Mouse (Mus musculus): ENCODE results near the gene Ybey. TPM values are rescaled to one million over a fixed set of nuclear protein-coding genes. Genes with fewer than 3 reads are reported as not detected.

Ybey gene
- 3.8 and 4.6 TPM in 2 replicates for polyA plus RNA-seq (2012; rRNA removed)

DNA sequence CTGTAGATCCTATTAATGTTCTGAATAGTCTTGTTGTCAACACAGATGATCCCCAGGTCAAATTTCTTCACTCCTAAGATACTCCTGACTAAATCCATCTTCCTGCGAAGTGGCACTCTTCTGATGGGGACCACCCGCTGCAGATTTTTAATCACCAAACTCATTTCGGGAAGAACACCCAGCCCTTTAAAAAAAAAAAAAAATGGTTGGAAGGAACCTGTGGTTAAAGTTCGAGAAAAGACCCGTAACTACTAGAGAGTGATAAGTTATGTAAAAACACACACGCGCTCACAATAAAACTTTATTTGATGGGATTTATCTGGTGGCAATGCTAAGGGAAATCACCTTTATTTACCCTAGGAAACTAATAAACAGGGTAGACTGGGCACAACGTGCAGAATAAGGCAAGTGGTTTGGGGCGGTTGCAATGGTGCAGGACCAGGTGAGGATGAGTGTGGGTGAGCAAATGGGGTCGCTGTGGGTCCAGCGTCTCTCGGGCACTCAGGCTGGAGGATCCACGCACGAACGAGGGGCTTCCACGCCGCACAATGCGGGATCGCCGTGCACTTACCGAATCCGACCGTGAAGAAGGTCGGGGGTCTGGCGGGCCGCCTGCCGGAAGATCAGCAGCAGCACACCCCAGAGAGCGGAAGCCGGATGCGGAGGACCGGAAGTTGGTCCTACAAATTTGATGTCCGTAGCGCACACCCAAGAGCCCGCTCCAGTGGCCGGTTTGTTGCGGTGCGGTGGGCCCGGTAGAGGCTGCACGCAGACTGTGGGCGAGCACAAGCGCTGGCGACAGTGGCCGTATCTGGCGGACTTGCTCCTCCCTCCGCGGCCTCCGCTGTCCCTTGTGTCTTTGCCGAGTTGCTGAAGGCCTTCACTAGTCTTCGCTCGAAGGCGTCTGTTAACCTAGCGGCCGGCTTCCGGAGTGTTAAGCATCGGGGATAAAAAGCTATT lies at the start of gene Ybey, which contains the start of gene Mcm3ap:
Ybey (minus strand) TSS at position 912 of the 960 bp plus-strand sequence.
Mcm3ap (plus strand) TSS at position 725 of the 960 bp plus-strand sequence.

GRCm38 (mm10) chr10:76448851-76449250 lies 20.1 kb downstream of the Ybey start, which contains the start of gene 2610028H24Rik:
2610028H24Rik (plus strand) TSS chr10:76449081.

GRCm38 (mm10) chr10:76442178-76443088 lies 26.5 kb downstream of the Ybey start, which contains the start of gene Pcnt:
Pcnt (minus strand) TSS chr10:76442786.

DNA sequence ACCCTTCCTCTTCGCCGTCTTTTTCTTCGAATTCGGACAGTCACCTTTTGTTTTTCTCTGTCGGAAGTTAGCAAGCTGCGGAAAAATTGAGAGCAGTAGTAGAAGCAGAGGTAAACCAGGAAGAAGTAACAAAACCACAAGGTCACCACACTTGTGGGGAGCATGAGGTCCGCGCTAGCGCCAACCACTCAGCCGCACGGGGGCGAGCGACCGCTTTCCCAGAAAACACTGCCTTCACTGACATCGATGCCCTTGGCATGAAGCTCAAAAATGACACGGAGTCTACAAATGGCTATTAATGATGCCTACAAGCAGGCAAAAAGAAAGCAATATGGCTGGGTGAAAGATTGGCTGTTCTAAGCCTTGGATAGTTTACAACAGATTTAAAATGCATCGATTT lies 28.6 kb downstream of the Ybey start, which contains the start of gene AC141477.1:
AC141477.1 (minus strand) TSS at position 164 of the 400 bp plus-strand sequence.

Other genes starting within 250 kb of the Ybey start
- gene Prmt2, start 231.2 kb downstream of the Ybey start, polyA plus RNA-seq (2012; rRNA removed) = 79.5 and 102 TPM in 2 replicates
- 0.29 and 0.58 TPM in 2 replicates for gene S100b, start 215.3 kb downstream of the Ybey start, polyA plus RNA-seq (2012; rRNA removed)
- gene Dip2a, start 123.8 kb downstream of the Ybey start, polyA plus RNA-seq (2012; rRNA removed) = 22.3 and 31.7 TPM in 2 replicates
- 2.2 TPM in 1 of 2 replicates, not detected in the other for gene AC141477.1, start 28.7 kb downstream of the Ybey start, polyA plus RNA-seq (2012; rRNA removed)
- 39.2 and 45.9 TPM in 2 replicates for gene Pcnt, start 26.3 kb downstream of the Ybey start, polyA plus RNA-seq (2012; rRNA removed)
- gene 2610028H24Rik, start 20.0 kb downstream of the Ybey start, polyA plus RNA-seq (2012; rRNA removed) = not detected in 2 replicates
- 53.7 and 84.3 TPM in 2 replicates for gene Mcm3ap, start 187 bp downstream of the Ybey start, polyA plus RNA-seq (2012; rRNA removed)
- 38.4 and 41.3 TPM in 2 replicates for gene Lss, start 62.5 kb upstream of the Ybey start, polyA plus RNA-seq (2012; rRNA removed)
- 0.12 and 0.38 TPM in 2 replicates for gene Spatc1l, start 93.2 kb upstream of the Ybey start, polyA plus RNA-seq (2012; rRNA removed)
- 0.77 and 1.6 TPM in 2 replicates for gene Ftcd, start 106.5 kb upstream of the Ybey start, polyA plus RNA-seq (2012; rRNA removed)
- gene Col6a2, start 154.5 kb upstream of the Ybey start, polyA plus RNA-seq (2012; rRNA removed) = 21.1 and 30.0 TPM in 2 replicates

All from central nervous system, embryonic 11.5 days (tissue).